Mouse (Mus musculus): ENCODE results near the gene E130114P18Rik. TPM values are rescaled to one million over a fixed set of nuclear protein-coding genes. Genes with fewer than 3 reads are reported as not detected.

E130114P18Rik gene
- total and polyA plus RNA-seq, 2 experiments: not detected

DNA sequence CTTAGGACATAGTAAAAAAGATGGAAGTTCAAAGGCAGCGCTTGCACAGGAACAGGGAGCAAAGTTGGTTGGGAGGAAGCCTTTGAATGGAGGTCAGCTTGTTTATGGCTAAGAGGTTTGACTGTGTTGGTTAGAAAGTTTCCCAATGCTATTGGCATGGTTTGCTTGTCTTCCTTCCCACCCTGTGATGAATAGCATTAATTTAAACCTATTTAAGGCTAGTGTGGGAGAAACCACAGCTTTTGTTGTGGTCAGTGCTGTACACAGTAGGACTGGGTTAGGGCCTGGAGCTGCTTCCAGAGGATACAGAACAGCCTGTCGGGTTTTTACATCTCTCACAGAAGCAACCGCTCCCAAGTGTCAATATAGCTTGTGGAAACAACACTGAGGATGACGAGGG, 10.7 kb upstream of the E130114P18Rik start:
- Histone ChIP-seq H3K27me3 (ENCODE audit: control insufficient read depth, insufficient read depth, low read length) (no peaks in the 10 kb centered on the region), H3K27ac (replicated peaks; ENCODE audit: insufficient read depth, low read depth, low read length) (no peak overlapping the region), H3K4me3 (ENCODE audit: insufficient read depth, low read depth, low read length) (no peak overlapping the region), H3K9ac (ENCODE audit: low read depth, low read length) (no peak overlapping the region), H3K79me2 (ENCODE audit: control insufficient read depth, insufficient read depth, low read length) (peaks cover 26% of the 10 kb centered on the region), H3K4me1 (ENCODE audit: control insufficient read depth, insufficient read depth, low read length) (peaks cover 26% of the 10 kb centered on the region), H3K36me3 (ENCODE audit: control insufficient read depth, insufficient read depth, low read length) (peaks cover 27% of the 10 kb centered on the region)
- TF ChIP-seq POLR2A (IDR thresholded peaks at IDR 0.05; ENCODE audit: extremely low read depth, insufficient read depth, low read length) (no peak), CTCF (IDR thresholded peaks at IDR 0.05; ENCODE audit: low read depth, low read length) (no peak)
- DNase-seq (ENCODE audit: extremely low read depth, low read depth, low spot score): no peak
- 74% methylated on average over 4 of the region's 4 CpGs for WGBS

- WGBS: 81% methylated on average over 3 of the region's 3 CpGs
- DNase-seq (ENCODE audit: extremely low read depth, low read depth, low spot score): no peak
- H3K9ac ChIP-seq (ENCODE audit: low read depth, low read length): no peak overlapping the region
Observed at GRCm38 (mm10) chr4:97787515-97787914, 9.6 kb upstream of the E130114P18Rik start.

GRCm38 (mm10) chr4:97786571-97786970, 8.7 kb upstream of the E130114P18Rik start:
- no peak overlapping the region for H3K27ac ChIP-seq (replicated peaks; ENCODE audit: insufficient read depth, low read depth, low read length)
- peak; percentile 61 for DNase-seq (ENCODE audit: extremely low read depth, low read depth, low spot score)
- H3K9ac ChIP-seq (ENCODE audit: low read depth, low read length): no peak overlapping the region
- H3K79me2 ChIP-seq (ENCODE audit: control insufficient read depth, insufficient read depth, low read length): peaks cover 21% of the 10 kb centered on the region
- no peaks in the 10 kb centered on the region for H3K27me3 ChIP-seq (ENCODE audit: control insufficient read depth, insufficient read depth, low read length)
- H3K36me3 ChIP-seq (ENCODE audit: control insufficient read depth, insufficient read depth, low read length): peaks cover 35% of the 10 kb centered on the region
- H3K4me3 ChIP-seq (ENCODE audit: insufficient read depth, low read depth, low read length): no peak overlapping the region
- 61% methylated on average over 8 of the region's 8 CpGs for WGBS
- TF ChIP-seq POLR2A (IDR thresholded peaks at IDR 0.05; ENCODE audit: extremely low read depth, insufficient read depth, low read length): no peak
- TF ChIP-seq CTCF (IDR thresholded peaks at IDR 0.05; ENCODE audit: low read depth, low read length): no peak
- peaks cover 33% of the 10 kb centered on the region for H3K4me1 ChIP-seq (ENCODE audit: control insufficient read depth, insufficient read depth, low read length)

More at GRCm38 (mm10) chr4:97787515-97787914, 9.6 kb upstream of the E130114P18Rik start:
- H3K79me2 ChIP-seq (ENCODE audit: control insufficient read depth, insufficient read depth, low read length): peaks cover 24% of the 10 kb centered on the region
- no peak overlapping the region for H3K4me3 ChIP-seq (ENCODE audit: insufficient read depth, low read depth, low read length)
- no peaks in the 10 kb centered on the region for H3K27me3 ChIP-seq (ENCODE audit: control insufficient read depth, insufficient read depth, low read length)
- peaks cover 31% of the 10 kb centered on the region for H3K4me1 ChIP-seq (ENCODE audit: control insufficient read depth, insufficient read depth, low read length)
- no peak overlapping the region for H3K27ac ChIP-seq (replicated peaks; ENCODE audit: insufficient read depth, low read depth, low read length)
- TF ChIP-seq POLR2A (IDR thresholded peaks at IDR 0.05; ENCODE audit: extremely low read depth, insufficient read depth, low read length) (no peak), CTCF (IDR thresholded peaks at IDR 0.05; ENCODE audit: low read depth, low read length) (no peak)
- H3K36me3 ChIP-seq (ENCODE audit: control insufficient read depth, insufficient read depth, low read length): peaks cover 35% of the 10 kb centered on the region

DNA sequence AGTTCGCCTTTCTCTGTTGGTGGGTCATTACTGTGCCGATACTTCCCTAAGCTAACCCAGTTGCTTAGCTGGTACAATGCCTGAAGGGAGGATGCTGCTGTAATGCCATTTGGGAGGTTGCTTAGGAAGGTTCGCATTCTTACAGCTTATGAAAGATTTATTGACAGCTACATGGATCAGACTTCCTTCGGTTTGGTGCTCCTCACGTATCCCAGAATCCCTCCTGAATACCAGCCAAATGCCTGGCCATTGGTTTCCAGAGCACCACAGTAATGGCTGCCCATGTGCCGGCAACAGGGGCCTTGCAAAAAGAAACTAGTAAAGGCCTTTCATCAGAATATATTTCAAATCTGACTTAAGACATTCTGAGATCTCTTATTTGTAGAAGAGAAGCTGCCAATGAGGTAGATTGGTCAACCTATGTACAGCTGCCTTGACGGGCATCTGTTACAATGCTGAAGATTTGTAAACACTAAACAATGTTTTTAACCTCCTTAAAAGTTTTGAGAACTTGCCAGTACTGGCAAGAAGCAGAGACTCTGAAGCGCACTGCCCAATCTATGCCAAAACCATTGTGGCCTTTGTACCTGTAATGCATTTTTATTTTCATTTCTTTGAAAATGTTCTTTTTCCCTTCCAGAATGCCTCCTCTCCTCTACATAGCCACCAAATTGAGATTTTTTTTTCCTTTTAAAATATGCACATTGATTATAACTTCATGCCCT, 7.8 kb upstream of the E130114P18Rik start:
- DNase-seq (ENCODE audit: extremely low read depth, low read depth, low spot score): peak; percentile 78

DNA sequence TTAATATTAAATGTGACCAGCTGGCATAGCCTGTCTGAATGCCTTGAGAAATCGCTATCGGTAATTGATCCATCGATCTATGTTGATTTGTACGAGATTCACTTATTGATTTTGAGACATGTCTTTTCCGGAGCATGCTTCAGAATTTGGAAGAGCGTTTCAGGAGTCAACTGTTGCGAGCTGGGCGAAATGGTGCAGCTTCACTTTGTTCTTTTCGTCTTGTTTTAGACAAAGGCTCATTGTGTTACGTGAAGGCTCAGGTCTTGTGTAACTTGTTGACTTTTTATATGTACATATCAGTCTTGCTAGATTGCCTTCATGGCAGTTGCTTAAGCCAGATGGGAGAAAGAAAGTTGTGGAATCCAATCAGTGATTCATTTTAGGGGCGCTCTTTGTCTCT, 6.4 kb upstream of the E130114P18Rik start:
- peaks cover 28% of the 10 kb centered on the region for H3K36me3 ChIP-seq (ENCODE audit: control insufficient read depth, insufficient read depth, low read length)
- H3K4me1 ChIP-seq (ENCODE audit: control insufficient read depth, insufficient read depth, low read length): peaks cover 33% of the 10 kb centered on the region
- TF ChIP-seq CTCF (IDR thresholded peaks at IDR 0.05; ENCODE audit: low read depth, low read length) (no peak), POLR2A (IDR thresholded peaks at IDR 0.05; ENCODE audit: extremely low read depth, insufficient read depth, low read length) (no peak)
- H3K79me2 ChIP-seq (ENCODE audit: control insufficient read depth, insufficient read depth, low read length): peaks cover 16% of the 10 kb centered on the region
- H3K27me3 ChIP-seq (ENCODE audit: control insufficient read depth, insufficient read depth, low read length): no peaks in the 10 kb centered on the region
- 29% methylated on average over 11 of the region's 11 CpGs for WGBS
- DNase-seq (ENCODE audit: extremely low read depth, low read depth, low spot score): peak; percentile 71
- H3K9ac ChIP-seq (ENCODE audit: low read depth, low read length): peak overlapping the region; percentile 47; the same call in 1 of the 2 replicates
- no peak overlapping the region for H3K4me3 ChIP-seq (ENCODE audit: insufficient read depth, low read depth, low read length)
- peak overlapping the region; percentile 44 for H3K27ac ChIP-seq (replicated peaks; ENCODE audit: insufficient read depth, low read depth, low read length)

More for the DNA sequence above, 7.8 kb upstream of the E130114P18Rik start:
- peaks cover 35% of the 10 kb centered on the region for H3K36me3 ChIP-seq (ENCODE audit: control insufficient read depth, insufficient read depth, low read length)
- TF ChIP-seq POLR2A (IDR thresholded peaks at IDR 0.05; ENCODE audit: extremely low read depth, insufficient read depth, low read length) (no peak), CTCF (IDR thresholded peaks at IDR 0.05; ENCODE audit: low read depth, low read length) (no peak)
- no peak overlapping the region for H3K9ac ChIP-seq (ENCODE audit: low read depth, low read length)
- no peaks in the 10 kb centered on the region for H3K27me3 ChIP-seq (ENCODE audit: control insufficient read depth, insufficient read depth, low read length)
- WGBS: 46% methylated on average over 8 of the region's 8 CpGs
- no peak overlapping the region for H3K4me3 ChIP-seq (ENCODE audit: insufficient read depth, low read depth, low read length)
- peaks cover 21% of the 10 kb centered on the region for H3K79me2 ChIP-seq (ENCODE audit: control insufficient read depth, insufficient read depth, low read length)
- peak overlapping the region; percentile 85 for H3K27ac ChIP-seq (replicated peaks; ENCODE audit: insufficient read depth, low read depth, low read length)
- H3K4me1 ChIP-seq (ENCODE audit: control insufficient read depth, insufficient read depth, low read length): peaks cover 33% of the 10 kb centered on the region
